Mouse (Mus musculus) limb, embryonic 11.5 days (tissue): ENCODE measurements around the gene Kansl1l. TPM values are rescaled to one million over a fixed set of nuclear protein-coding genes. Genes with fewer than 3 reads are reported as not detected.

ENCODE experiments used
- ATAC-seq: fragments of 200-750 bp; cut with Nextera tagmentation; 2 replicates; pipeline ENCODE4 v1.8.0; 2017; ENCODE audit warnings: low read depth; ENCODE audit not compliant: insufficient number of reproducible peaks, low FRiP score, low TSS enrichment
- DNase-seq: peaks from one replicate; pipeline ENCODE4 v3.0.0-alpha.2; 2015; ENCODE audit warnings: low spot score
- H3K27ac ChIP-seq: fragments of 300-500 bp; sonication (generic); replicated peaks from 2 replicates; pipeline ENCODE4 v1.5.1; 2014; ENCODE audit warnings: low read depth, mild to moderate bottlenecking, low read length
- H3K27me3 ChIP-seq: fragments of 300-500 bp; sonication (generic); 2 replicates; pipeline ENCODE4 v1.6.1; 2014; ENCODE audit warnings: mild to moderate bottlenecking, low read length, mixed read lengths; ENCODE audit not compliant: control insufficient read depth, insufficient read depth
- H3K36me3 ChIP-seq: fragments of 300-500 bp; sonication (generic); 2 replicates; pipeline ENCODE4 v1.6.1; 2014; ENCODE audit warnings: mild to moderate bottlenecking, low read length, moderate library complexity, mixed read lengths; ENCODE audit not compliant: control insufficient read depth, insufficient read depth
- H3K4me1 ChIP-seq: fragments of 300-500 bp; sonication (generic); 2 replicates; pipeline ENCODE4 v1.6.1; 2014; ENCODE audit warnings: low read length, mixed read lengths; ENCODE audit not compliant: control insufficient read depth, insufficient read depth
- H3K4me2 ChIP-seq: fragments of 300-500 bp; sonication (generic); 2 replicates; pipeline ENCODE4 v1.6.1; 2014; ENCODE audit warnings: low read depth, mild to moderate bottlenecking, moderate library complexity; ENCODE audit not compliant: severe bottlenecking
- H3K4me3 ChIP-seq: fragments of 300-500 bp; sonication (generic); 2 replicates; pipeline ENCODE4 v1.5.1; 2014; ENCODE audit warnings: low read depth, low read length
- H3K9ac ChIP-seq: fragments of 300-500 bp; sonication (generic); 2 replicates; pipeline ENCODE4 v1.6.1; 2014; ENCODE audit warnings: mild to moderate bottlenecking, low read length
- H3K9me3 ChIP-seq: fragments of 300-500 bp; sonication (generic); 2 replicates; pipeline ENCODE4 v1.6.1; 2016; ENCODE audit warnings: low read length; ENCODE audit not compliant: control insufficient read depth
- WGBS: fragments of 180-500 bp; shearing (Covaris S2); extraction: QIAGEN DNeasy Blood & Tissue Kit; methylation state at CpG from one replicate; pipeline ENCODE4 v1.1.7; 2014; 5-methylcytosine and 5-hydroxymethylcytosine counted together
- polyA plus RNA-seq: library from polyadenylated mRNA; unstranded; fragments of >200 nt; fragmentation: Nextera tagmentation; extraction: Ambion mirVana; gene quantifications from 2 replicates; pipeline ENCODE4 v1.2.1, GENCODE M21; 2014

The Kansl1l gene
- polyA plus RNA-seq, result 16.0 and 17.0 TPM in 2 replicates

- ATAC-seq, result peak; percentile 83
- Histone ChIP-seq H3K27me3 (0 out of 2 replicates have a peak, but pooled peaks cover 3% of the 10 kb centered on the region), H3K27ac (peak within 1 kb of the TSS; percentile 95), H3K9me3 (no peaks in the 10 kb centered on the region), H3K4me1 (no peaks in the 10 kb centered on the region), H3K4me2 (peak within 1 kb of the TSS; percentile 72), H3K4me3 (peak within 1 kb of the TSS; percentile 68), H3K9ac (peak within 1 kb of the TSS; percentile 85), H3K36me3 (no peaks in the 10 kb centered on the region)
- DNase-seq, result peak; percentile 94
- WGBS, result 1% methylated on average over 41 of the region's 56 CpGs
Observed at GRCm38 (mm10) chr1:66817453-66817839, at the start of gene Kansl1l. Kansl1l (minus strand) TSS chr1:66817562.

GRCm38 (mm10) chr1:66865633-66866032 is 48.3 kb upstream of the Kansl1l start:
- Histone ChIP-seq H3K27me3 (no peaks in the 10 kb centered on the region), H3K9me3 (no peaks in the 10 kb centered on the region), H3K4me1 (0 out of 2 replicates have a peak, but pooled peaks cover 3% of the 10 kb centered on the region), H3K4me3 (no peak overlapping the region), H3K4me2 (no peak overlapping the region), H3K9ac (no peak overlapping the region), H3K36me3 (no peaks in the 10 kb centered on the region), H3K27ac (no peak overlapping the region)
- DNase-seq (no peak), ATAC-seq (no peak)
- 83% methylated on average over 4 of the region's 4 CpGs for WGBS

- no peak for DNase-seq
- peak overlapping the region; percentile 64; the same call in 1 of the 2 replicates for H3K4me2 ChIP-seq
- H3K9ac ChIP-seq, result no peak overlapping the region
- ATAC-seq, result no peak
- H3K9me3 ChIP-seq, result no peaks in the 10 kb centered on the region
- H3K36me3 ChIP-seq, result no peaks in the 10 kb centered on the region
- 0 out of 2 replicates have a peak, but pooled peaks cover 3% of the 10 kb centered on the region for H3K4me1 ChIP-seq
- H3K27me3 ChIP-seq, result no peaks in the 10 kb centered on the region
- no peak overlapping the region for H3K27ac ChIP-seq
- 15% methylated on average over 9 of the region's 9 CpGs for WGBS
- H3K4me3 ChIP-seq, result no peak overlapping the region; the same call in 1 of the 2 replicates
Observed at GRCm38 (mm10) chr1:66863741-66864495, 46.6 kb upstream of the Kansl1l start.

GRCm38 (mm10) chr1:66862712-66863511 is 45.5 kb upstream of the Kansl1l start, which contains the start of gene Acadl:
Acadl (minus strand) TSS chr1:66863277.
- H3K27ac ChIP-seq, result 0 out of 2 replicates have a peak within 1 kb of the TSS, but pooled peaks have one; percentile 56
- under 1% methylated on average over 83 of the region's 85 CpGs for WGBS
- peak; percentile 85 for ATAC-seq

GRCm38 (mm10) chr1:66861764-66862672 is 44.7 kb upstream of the Kansl1l start:
- 29% methylated on average over 14 of the region's 14 CpGs for WGBS
- DNase-seq (no peak), ATAC-seq (no peak)
- Histone ChIP-seq H3K9me3 (no peaks in the 10 kb centered on the region), H3K9ac (no peak overlapping the region; the same call in 1 of the 2 replicates), H3K27me3 (no peaks in the 10 kb centered on the region), H3K4me3 (peak overlapping the region; percentile 88), H3K4me1 (0 out of 2 replicates have a peak, but pooled peaks cover 3% of the 10 kb centered on the region), H3K36me3 (no peaks in the 10 kb centered on the region), H3K4me2 (peak overlapping the region; percentile 64), H3K27ac (no peak overlapping the region)

More at GRCm38 (mm10) chr1:66862712-66863511, 45.5 kb upstream of the Kansl1l start, which contains the start of gene Acadl:
- H3K4me2 ChIP-seq, result peak within 1 kb of the TSS; percentile 64
- H3K27me3 ChIP-seq, result no peaks in the 10 kb centered on the region
- peak within 1 kb of the TSS; percentile 88 for H3K4me3 ChIP-seq
- peak within 1 kb of the TSS; percentile 79 for H3K9ac ChIP-seq
- peak; percentile 78 for DNase-seq
- H3K9me3 ChIP-seq, result no peaks in the 10 kb centered on the region
- H3K4me1 ChIP-seq, result 0 out of 2 replicates have a peak, but pooled peaks cover 3% of the 10 kb centered on the region
- no peaks in the 10 kb centered on the region for H3K36me3 ChIP-seq

- Histone ChIP-seq H3K4me1 (no peaks in the 10 kb centered on the region), H3K36me3 (peaks cover 9% of the 10 kb centered on the region), H3K9ac (no peak overlapping the region), H3K27me3 (no peaks in the 10 kb centered on the region), H3K9me3 (peaks cover 4% of the 10 kb centered on the region; the same call in 1 of the 2 replicates), H3K4me3 (no peak overlapping the region), H3K27ac (no peak overlapping the region), H3K4me2 (no peak overlapping the region)
- ATAC-seq (no peak), DNase-seq (no peak)
- 97% methylated on average over 4 of the region's 4 CpGs for WGBS
Observed at GRCm38 (mm10) chr1:66847506-66847905, 30.1 kb upstream of the Kansl1l start.

- H3K4me2 ChIP-seq, result no peak overlapping the region
- H3K9me3 ChIP-seq, result peaks cover 4% of the 10 kb centered on the region; the same call in 1 of the 2 replicates
- H3K4me1 ChIP-seq, result no peaks in the 10 kb centered on the region
- ATAC-seq (no peak), DNase-seq (no peak)
- H3K36me3 ChIP-seq, result peaks cover 9% of the 10 kb centered on the region
- H3K4me3 ChIP-seq, result no peak overlapping the region
- H3K9ac ChIP-seq, result no peak overlapping the region
- WGBS, result 93% methylated on average over 5 of the region's 5 CpGs
- no peaks in the 10 kb centered on the region for H3K27me3 ChIP-seq
- H3K27ac ChIP-seq, result no peak overlapping the region
Observed at GRCm38 (mm10) chr1:66845690-66846318, 28.4 kb upstream of the Kansl1l start.
